Mouse (Mus musculus): ENCODE measurements around the gene Ccdc70. TPM values are rescaled to one million over a fixed set of nuclear protein-coding genes. Genes with fewer than 3 reads are reported as not detected.
"Not testable (repeated sequence)": the region's sequence is repeated elsewhere in the genome, so short reads cannot be mapped to it uniquely, and the experiment has no call there.

Gene Ccdc70
- polyA plus RNA-seq (2016; fragmentation: Nextera tagmentation; extraction: Ambion mirVana), result not detected in 2 replicates

DNA sequence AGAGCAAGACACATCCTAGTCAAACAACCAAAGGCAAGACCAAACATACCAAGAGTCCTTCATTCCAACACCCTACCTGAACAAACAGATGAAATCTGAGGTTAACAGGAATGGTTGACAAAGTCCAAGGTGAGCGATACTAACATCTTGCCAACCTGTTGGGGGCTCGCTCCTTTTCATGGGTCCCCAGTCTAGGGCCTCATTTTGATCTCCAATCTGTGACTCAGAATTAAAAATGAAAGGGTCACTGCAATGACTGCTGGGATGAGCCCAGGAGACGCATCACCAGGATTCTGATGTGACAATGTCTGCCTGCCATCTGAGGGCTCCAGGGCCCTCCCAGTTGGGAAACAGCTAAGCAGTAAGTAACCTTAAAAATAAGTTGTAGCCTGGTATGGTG is at the start of gene Ccdc70:
Gene Ccdc70, plus strand, starts transcription at position 301 of the 400 bp plus-strand sequence.
- no peaks in the 10 kb centered on the region for H3K27me3 ChIP-seq (ENCODE audit: poor library complexity, severe bottlenecking)
- H3K27ac ChIP-seq, result no peak within 1 kb of the TSS
- no peak for DNase-seq (ENCODE audit: extremely low spot score, low spot score)
- H3K4me1 ChIP-seq, result no peaks in the 10 kb centered on the region
- no peaks in the 10 kb centered on the region for H3K9me3 ChIP-seq
- WGBS, result 91% methylated on average over 3 of the region's 3 CpGs
- H3K36me3 ChIP-seq (replicated peaks), result no peaks in the 10 kb centered on the region
- no peak within 1 kb of the TSS for H3K4me3 ChIP-seq

DNA sequence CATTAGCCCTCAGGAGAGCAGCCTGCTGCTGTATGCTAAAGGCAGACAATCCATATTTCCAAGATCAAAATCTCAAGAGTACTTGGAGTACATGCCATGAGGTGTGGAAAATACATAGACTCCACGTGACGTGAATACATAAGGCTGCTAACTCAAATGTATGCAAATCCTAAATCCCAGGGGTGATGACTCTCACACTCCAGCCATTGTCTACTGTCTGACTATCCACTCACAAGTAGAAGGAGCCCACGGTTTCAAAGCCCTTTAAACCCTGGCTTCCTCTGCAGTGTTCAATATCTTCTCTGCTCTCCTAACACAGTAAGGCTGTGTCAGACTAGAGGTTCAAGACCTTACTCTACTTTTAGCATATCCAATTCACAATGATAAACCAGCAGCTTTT is 38.8 kb upstream of the Ccdc70 start:
- not testable (repeated sequence) for H3K4me3 ChIP-seq; DNase-seq (ENCODE audit: extremely low spot score, low spot score); H3K27ac ChIP-seq; H3K9me3 ChIP-seq; H3K36me3 ChIP-seq (replicated peaks); H3K4me1 ChIP-seq; H3K27me3 ChIP-seq (ENCODE audit: poor library complexity, severe bottlenecking)
- WGBS, result 85% methylated on average over 3 of the region's 3 CpGs

- Histone ChIP-seq H3K36me3 (replicated peaks) (no peaks in the 10 kb centered on the region), H3K27me3 (ENCODE audit: poor library complexity, severe bottlenecking) (no peaks in the 10 kb centered on the region), H3K4me3 (no peak within 1 kb of the TSS), H3K4me1 (no peaks in the 10 kb centered on the region), H3K9me3 (0 out of 2 replicates have a peak, but pooled peaks cover 4% of the 10 kb centered on the region), H3K27ac (no peak within 1 kb of the TSS)
- 91% methylated on average over 6 of the region's 6 CpGs for WGBS
- no peak for DNase-seq (ENCODE audit: extremely low spot score, low spot score)
Measured at GRCm38 (mm10) chr8:21932610-21933009, 37.0 kb upstream of the Ccdc70 start, which contains the start of gene Defb15. Gene Defb15 (minus strand): TSS chr8:21932710.

DNA sequence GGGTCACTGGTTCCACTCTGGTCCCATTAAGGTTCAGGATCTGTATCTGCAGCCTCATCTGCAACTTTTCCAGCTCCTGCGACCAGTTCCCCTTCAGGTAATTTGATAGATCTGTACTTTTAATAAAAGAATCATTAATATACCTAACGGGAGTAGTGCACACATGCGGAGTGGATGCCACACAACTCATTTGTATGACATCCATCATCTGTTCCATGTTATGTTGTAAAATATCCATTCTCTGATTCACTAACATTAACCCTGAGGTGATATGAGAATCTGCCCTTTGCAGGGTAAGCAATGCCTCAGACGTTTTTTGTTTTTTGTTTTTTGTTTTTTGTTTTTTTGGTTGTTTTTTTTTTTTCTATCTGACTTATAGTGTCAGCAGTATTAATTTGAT is 31.5 kb upstream of the Ccdc70 start, which contains the start of gene Defb35:
Gene Defb35, plus strand, starts transcription at position 301 of the 400 bp plus-strand sequence.
- not testable (repeated sequence) for DNase-seq (ENCODE audit: extremely low spot score, low spot score); H3K4me3 ChIP-seq; H3K27ac ChIP-seq; H3K4me1 ChIP-seq; H3K9me3 ChIP-seq; H3K36me3 ChIP-seq (replicated peaks); H3K27me3 ChIP-seq (ENCODE audit: poor library complexity, severe bottlenecking)
- 94% methylated on average over 4 of the region's 4 CpGs for WGBS

GRCm38 (mm10) chr8:21946462-21946861 is 23.1 kb upstream of the Ccdc70 start, which contains the start of gene Defb13:
Gene Defb13 (plus strand): TSS chr8:21946762.
- no peaks in the 10 kb centered on the region for H3K4me1 ChIP-seq
- no peaks in the 10 kb centered on the region; the same call in 1 of the 2 replicates for H3K9me3 ChIP-seq
- no peaks in the 10 kb centered on the region for H3K27me3 ChIP-seq (ENCODE audit: poor library complexity, severe bottlenecking)
- WGBS, result 87% methylated on average over 6 of the region's 6 CpGs
- no peak within 1 kb of the TSS for H3K27ac ChIP-seq
- H3K4me3 ChIP-seq, result no peak within 1 kb of the TSS
- no peaks in the 10 kb centered on the region for H3K36me3 ChIP-seq (replicated peaks)
- no peak for DNase-seq (ENCODE audit: extremely low spot score, low spot score)

- DNase-seq (ENCODE audit: extremely low spot score, low spot score), result no peak
- no peaks in the 10 kb centered on the region for H3K9me3 ChIP-seq
- H3K4me3 ChIP-seq, result no peak overlapping the region
- no peaks in the 10 kb centered on the region for H3K27me3 ChIP-seq (ENCODE audit: poor library complexity, severe bottlenecking)
- H3K4me1 ChIP-seq, result no peaks in the 10 kb centered on the region
- no peak overlapping the region for H3K27ac ChIP-seq
- H3K36me3 ChIP-seq (replicated peaks), result no peaks in the 10 kb centered on the region
- 76% methylated on average over 9 of the region's 9 CpGs for WGBS
Measured at GRCm38 (mm10) chr8:21947311-21948017, 22.1 kb upstream of the Ccdc70 start.

DNA sequence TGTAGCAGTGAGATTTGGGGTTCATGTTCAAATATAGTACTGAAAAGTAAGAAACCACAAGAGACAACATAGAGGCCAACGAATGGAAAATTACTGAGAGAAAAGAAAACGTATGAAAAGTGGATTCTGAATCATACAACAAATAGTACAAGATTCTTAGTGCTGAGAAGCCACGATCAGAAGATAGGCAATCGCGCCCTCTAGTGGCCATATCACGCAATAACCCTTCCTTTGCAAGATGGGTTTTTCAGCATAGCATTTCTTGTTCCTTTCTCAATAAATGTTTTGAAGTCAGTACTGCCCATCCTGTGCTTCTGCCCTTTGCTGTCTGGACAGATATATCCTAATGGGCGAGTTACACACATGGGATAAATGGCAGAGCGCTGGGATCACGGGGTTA is 14.3 kb upstream of the Ccdc70 start:
- Histone ChIP-seq H3K4me3 (no peak overlapping the region), H3K9me3 (no peaks in the 10 kb centered on the region), H3K36me3 (replicated peaks) (no peaks in the 10 kb centered on the region), H3K27ac (no peak overlapping the region), H3K4me1 (no peaks in the 10 kb centered on the region), H3K27me3 (ENCODE audit: poor library complexity, severe bottlenecking) (no peaks in the 10 kb centered on the region)
- 10% methylated on average over 9 of the region's 9 CpGs for WGBS
- DNase-seq (ENCODE audit: extremely low spot score, low spot score), result peak; percentile 52

DNA sequence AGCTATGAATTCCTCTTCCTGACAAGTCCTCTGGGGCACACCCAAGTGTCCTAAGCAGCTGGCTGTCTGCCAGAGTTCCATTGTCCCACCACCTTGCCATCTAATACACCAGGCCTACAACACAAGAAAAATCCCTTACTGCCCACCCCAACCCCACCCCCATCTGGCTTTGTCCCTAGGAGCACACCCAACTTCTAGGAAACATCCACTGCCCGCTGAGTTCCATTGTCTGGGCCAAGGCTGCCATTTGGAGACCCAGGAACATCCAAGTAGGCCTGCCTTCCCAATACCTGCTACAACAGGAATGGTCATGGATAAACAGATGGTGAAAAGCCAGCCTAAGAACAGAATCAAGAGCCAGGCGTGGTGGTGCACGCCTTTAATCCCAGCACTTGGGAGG is 13.2 kb upstream of the Ccdc70 start:
- H3K36me3 ChIP-seq (replicated peaks), result no peaks in the 10 kb centered on the region
- no peaks in the 10 kb centered on the region for H3K9me3 ChIP-seq
- H3K27me3 ChIP-seq (ENCODE audit: poor library complexity, severe bottlenecking), result no peaks in the 10 kb centered on the region
- no peak overlapping the region for H3K27ac ChIP-seq
- no peaks in the 10 kb centered on the region for H3K4me1 ChIP-seq
- DNase-seq (ENCODE audit: extremely low spot score, low spot score), result no peak
- H3K4me3 ChIP-seq, result no peak overlapping the region
- WGBS, result 87% methylated on average over 3 of the region's 3 CpGs

DNA sequence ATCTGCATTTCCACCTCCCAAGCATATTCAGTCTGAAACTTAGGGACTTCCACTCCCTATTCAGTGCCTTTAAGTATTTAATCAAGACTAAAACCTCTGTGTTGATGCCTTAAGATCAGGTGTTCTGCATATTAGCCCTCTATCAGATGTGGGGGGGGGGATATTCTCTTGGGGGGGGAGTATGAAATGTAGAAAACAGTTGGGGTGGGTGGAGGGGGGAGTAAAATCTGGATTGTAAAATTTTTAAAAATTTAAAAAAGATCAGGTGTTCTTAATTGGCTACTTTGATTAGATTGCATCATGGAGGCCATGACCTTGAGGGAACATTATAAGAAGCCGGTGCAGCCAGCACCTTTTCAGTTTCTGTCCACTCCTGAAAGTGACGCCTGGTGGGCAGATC is 11.2 kb upstream of the Ccdc70 start, which contains the start of gene Fam90a1a:
Gene Fam90a1a, plus strand, starts transcription at position 301 of the 400 bp plus-strand sequence.
- 92% methylated on average over 2 of the region's 2 CpGs for WGBS
- Histone ChIP-seq H3K9me3 (no peaks in the 10 kb centered on the region), H3K4me3 (no peak within 1 kb of the TSS), H3K36me3 (replicated peaks) (no peaks in the 10 kb centered on the region), H3K27ac (no peak within 1 kb of the TSS), H3K27me3 (ENCODE audit: poor library complexity, severe bottlenecking) (no peaks in the 10 kb centered on the region), H3K4me1 (no peaks in the 10 kb centered on the region)
- DNase-seq (ENCODE audit: extremely low spot score, low spot score), result no peak

GRCm38 (mm10) chr8:21966646-21967045 is 2.9 kb upstream of the Ccdc70 start:
- Histone ChIP-seq H3K4me3 (no peak overlapping the region), H3K9me3 (no peaks in the 10 kb centered on the region), H3K36me3 (replicated peaks) (no peaks in the 10 kb centered on the region), H3K4me1 (no peaks in the 10 kb centered on the region), H3K27me3 (ENCODE audit: poor library complexity, severe bottlenecking) (no peaks in the 10 kb centered on the region), H3K27ac (no peak overlapping the region)
- WGBS, result 81% methylated on average over 1 of the region's 1 CpGs
- no peak for DNase-seq (ENCODE audit: extremely low spot score, low spot score)

GRCm38 (mm10) chr8:21978193-21978592 is 8.6 kb downstream of the Ccdc70 start:
- H3K4me1 ChIP-seq, result no peaks in the 10 kb centered on the region
- WGBS, result 75% methylated on average over 4 of the region's 4 CpGs
- no peak for DNase-seq (ENCODE audit: extremely low spot score, low spot score)

GRCm38 (mm10) chr8:21981664-21982337 is 12.2 kb downstream of the Ccdc70 start:
- no peak overlapping the region for H3K4me3 ChIP-seq
- no peaks in the 10 kb centered on the region for H3K27me3 ChIP-seq (ENCODE audit: poor library complexity, severe bottlenecking)
- 67% methylated on average over 8 of the region's 8 CpGs for WGBS
- no peak overlapping the region for H3K27ac ChIP-seq
- no peak for DNase-seq (ENCODE audit: extremely low spot score, low spot score)
- no peaks in the 10 kb centered on the region for H3K9me3 ChIP-seq
- H3K36me3 ChIP-seq (replicated peaks), result no peaks in the 10 kb centered on the region
- H3K4me1 ChIP-seq, result no peaks in the 10 kb centered on the region

More at GRCm38 (mm10) chr8:21978193-21978592, 8.6 kb downstream of the Ccdc70 start:
- Histone ChIP-seq H3K27me3 (ENCODE audit: poor library complexity, severe bottlenecking) (no peaks in the 10 kb centered on the region), H3K27ac (no peak overlapping the region), H3K4me3 (no peak overlapping the region), H3K9me3 (no peaks in the 10 kb centered on the region), H3K36me3 (replicated peaks) (no peaks in the 10 kb centered on the region)

DNA sequence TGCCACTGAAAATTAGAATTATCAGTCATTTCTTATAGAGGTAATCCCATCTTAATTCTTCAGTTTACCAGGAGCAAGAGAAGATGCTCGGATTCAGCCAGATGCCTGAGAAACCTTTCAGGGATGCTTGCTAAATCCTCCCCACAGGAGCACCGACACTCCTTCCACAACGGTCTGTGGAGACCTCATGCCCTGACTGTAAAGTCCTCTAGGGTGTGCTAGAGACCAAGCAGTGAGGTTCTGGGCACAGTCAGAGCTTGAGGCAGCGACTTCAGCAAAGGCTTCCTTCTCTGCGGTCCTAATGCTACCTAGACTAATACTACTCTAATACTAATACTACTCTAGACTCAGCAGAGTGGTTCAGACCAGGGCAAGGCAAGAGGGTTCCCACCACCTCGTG is 22.6 kb downstream of the Ccdc70 start:
- Histone ChIP-seq H3K27ac (no peak overlapping the region), H3K4me3 (no peak overlapping the region), H3K9me3 (no peaks in the 10 kb centered on the region; the same call in 1 of the 2 replicates), H3K36me3 (replicated peaks) (no peaks in the 10 kb centered on the region), H3K4me1 (no peaks in the 10 kb centered on the region), H3K27me3 (ENCODE audit: poor library complexity, severe bottlenecking) (no peaks in the 10 kb centered on the region)
- no peak for DNase-seq (ENCODE audit: extremely low spot score, low spot score)
- WGBS, result 28% methylated on average over 6 of the region's 6 CpGs

Data from forebrain, embryonic 10.5 days (tissue).